Mouse (Mus musculus): ENCODE measurements around the gene H2al1e. TPM values are rescaled to one million over a fixed set of nuclear protein-coding genes. Genes with fewer than 3 reads are reported as not detected.
"Not testable (repeated sequence)": the region's sequence is repeated elsewhere in the genome, so short reads cannot be mapped to it uniquely, and the experiment has no call there.

H2al1e gene
- polyA plus RNA-seq, 1 experiment from 2014 or later: not detected

DNA sequence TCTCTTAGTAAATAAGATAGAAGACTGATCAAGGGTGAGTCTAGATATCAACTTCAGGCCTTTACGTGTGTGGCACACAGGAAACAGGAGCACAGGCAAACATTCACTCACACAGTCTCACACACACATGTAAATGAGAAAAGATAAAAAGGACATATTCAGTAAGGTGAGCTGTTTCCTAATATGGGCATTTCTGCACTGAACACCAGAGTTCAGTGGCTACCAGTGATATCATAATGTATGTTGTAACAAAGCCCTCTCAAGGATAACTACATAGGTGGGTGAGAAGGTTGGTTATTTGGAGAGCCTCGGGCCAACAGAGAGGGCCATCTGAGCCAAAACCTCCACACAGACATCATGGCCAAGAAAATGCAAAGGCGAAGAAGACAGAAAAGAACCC is 9.6 kb upstream of the H2al1e start, which contains the start of gene H2al1b:
Gene H2al1b, plus strand, starts transcription at position 301 of the 400 bp plus-strand sequence.
- H3K4me2 ChIP-seq (ENCODE audit: low read depth, low read length); H3K27me3 ChIP-seq (replicated peaks; ENCODE audit: control insufficient read depth, insufficient read depth, low read length); H3K4me3 ChIP-seq (ENCODE audit: low read length); H3K27ac ChIP-seq (ENCODE audit: low read length); H3K9ac ChIP-seq (ENCODE audit: low read depth, low read length); ATAC-seq; H3K36me3 ChIP-seq (ENCODE audit: control insufficient read depth, insufficient read depth, low read length); H3K4me1 ChIP-seq (ENCODE audit: control insufficient read depth, insufficient read depth, low read length); H3K9me3 ChIP-seq (ENCODE audit: control insufficient read depth, low read length): not testable (repeated sequence)
- 88% methylated on average over 1 of the region's 3 CpGs for WGBS

DNA sequence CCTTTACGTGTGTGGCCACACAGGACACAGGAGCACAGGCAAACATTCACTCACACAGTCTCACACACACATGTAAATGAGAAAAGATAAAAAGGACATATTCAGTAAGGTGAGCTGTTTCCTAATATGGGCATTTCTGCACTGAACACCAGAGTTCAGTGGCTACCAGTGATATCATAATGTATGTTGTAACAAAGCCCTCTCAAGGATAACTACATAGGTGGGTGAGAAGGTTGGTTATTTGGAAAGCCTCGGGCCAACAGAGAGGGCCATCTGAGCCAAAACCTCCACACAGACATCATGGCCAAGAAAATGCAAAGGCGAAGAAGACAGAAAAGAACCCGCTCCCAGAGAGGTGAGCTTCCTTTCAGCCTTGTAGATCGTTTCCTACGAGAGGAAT is 6.4 kb upstream of the H2al1e start, which contains the start of gene H2al1c:
Gene H2al1c, plus strand, starts transcription at position 301 of the 400 bp plus-strand sequence.
- not testable (repeated sequence) for H3K36me3 ChIP-seq (ENCODE audit: control insufficient read depth, insufficient read depth, low read length); H3K4me1 ChIP-seq (ENCODE audit: control insufficient read depth, insufficient read depth, low read length); H3K4me2 ChIP-seq (ENCODE audit: low read depth, low read length); ATAC-seq; H3K27me3 ChIP-seq (replicated peaks; ENCODE audit: control insufficient read depth, insufficient read depth, low read length); H3K27ac ChIP-seq (ENCODE audit: low read length); H3K9ac ChIP-seq (ENCODE audit: low read depth, low read length); H3K4me3 ChIP-seq (ENCODE audit: low read length); H3K9me3 ChIP-seq (ENCODE audit: control insufficient read depth, low read length)
- 100% methylated on average over 1 of the region's 6 CpGs for WGBS

DNA sequence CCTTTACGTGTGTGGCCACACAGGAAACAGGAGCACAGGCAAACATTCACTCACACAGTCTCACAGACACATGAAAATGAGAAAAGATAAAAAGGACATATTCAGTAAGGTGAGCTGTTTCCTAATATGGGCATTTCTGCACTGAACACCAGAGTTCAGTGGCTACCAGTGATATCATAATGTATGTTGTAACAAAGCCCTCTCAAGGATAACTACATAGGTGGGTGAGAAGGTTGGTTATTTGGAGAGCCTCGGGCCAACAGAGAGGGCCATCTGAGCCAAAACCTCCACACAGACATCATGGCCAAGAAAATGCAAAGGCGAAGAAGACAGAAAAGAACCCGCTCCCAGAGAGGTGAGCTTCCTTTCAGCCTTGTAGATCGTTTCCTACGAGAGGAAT is 3.2 kb upstream of the H2al1e start, which contains the start of gene H2al1d:
Gene H2al1d, plus strand, starts transcription at position 301 of the 400 bp plus-strand sequence.
- not testable (repeated sequence) for ATAC-seq; H3K4me2 ChIP-seq (ENCODE audit: low read depth, low read length); H3K36me3 ChIP-seq (ENCODE audit: control insufficient read depth, insufficient read depth, low read length); H3K9me3 ChIP-seq (ENCODE audit: control insufficient read depth, low read length); H3K27me3 ChIP-seq (replicated peaks; ENCODE audit: control insufficient read depth, insufficient read depth, low read length); H3K4me3 ChIP-seq (ENCODE audit: low read length); H3K27ac ChIP-seq (ENCODE audit: low read length); H3K4me1 ChIP-seq (ENCODE audit: control insufficient read depth, insufficient read depth, low read length); H3K9ac ChIP-seq (ENCODE audit: low read depth, low read length)
- no CpG with 5 or more reads among the region's 6 CpGs for WGBS

DNA sequence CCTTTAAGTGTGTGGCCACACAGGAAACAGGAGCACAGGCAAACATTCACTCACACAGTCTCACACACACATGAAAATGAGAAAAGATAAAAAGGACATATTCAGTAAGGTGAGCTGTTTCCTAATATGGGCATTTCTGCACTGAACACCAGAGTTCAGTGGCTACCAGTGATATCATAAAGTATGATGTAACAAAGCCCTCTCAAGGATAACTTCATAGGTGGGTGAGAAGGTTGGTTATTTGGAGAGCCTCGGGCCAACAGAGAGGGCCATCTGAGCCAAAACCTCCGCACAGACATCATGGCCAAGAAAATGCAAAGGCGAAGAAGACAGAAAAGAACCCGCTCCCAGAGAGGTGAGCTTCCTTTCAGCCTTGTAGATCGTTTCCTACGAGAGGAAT is 3.1 kb downstream of the H2al1e start, which contains the start of gene H2al1f:
Gene H2al1f, plus strand, starts transcription at position 301 of the 400 bp plus-strand sequence.
- H3K9ac ChIP-seq (ENCODE audit: low read depth, low read length); H3K9me3 ChIP-seq (ENCODE audit: control insufficient read depth, low read length); H3K4me1 ChIP-seq (ENCODE audit: control insufficient read depth, insufficient read depth, low read length); ATAC-seq; H3K36me3 ChIP-seq (ENCODE audit: control insufficient read depth, insufficient read depth, low read length); H3K4me2 ChIP-seq (ENCODE audit: low read depth, low read length); H3K4me3 ChIP-seq (ENCODE audit: low read length); H3K27ac ChIP-seq (ENCODE audit: low read length); H3K27me3 ChIP-seq (replicated peaks; ENCODE audit: control insufficient read depth, insufficient read depth, low read length): not testable (repeated sequence)
- WGBS: no CpG with 5 or more reads among the region's 6 CpGs

DNA sequence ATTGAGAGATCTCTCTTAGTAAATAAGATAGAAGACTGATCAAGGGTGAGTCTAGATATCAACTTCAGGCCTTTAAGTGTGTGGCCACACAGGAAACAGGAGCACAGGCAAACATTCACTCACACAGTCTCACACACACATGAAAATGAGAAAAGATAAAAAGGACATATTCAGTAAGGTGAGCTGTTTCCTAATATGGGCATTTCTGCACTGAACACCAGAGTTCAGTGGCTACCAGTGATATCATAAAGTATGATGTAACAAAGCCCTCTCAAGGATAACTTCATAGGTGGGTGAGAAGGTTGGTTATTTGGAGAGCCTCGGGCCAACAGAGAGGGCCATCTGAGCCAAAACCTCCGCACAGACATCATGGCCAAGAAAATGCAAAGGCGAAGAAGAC is 6.2 kb downstream of the H2al1e start, which contains the start of gene H2al1g:
Gene H2al1g, plus strand, starts transcription at position 301 of the 400 bp plus-strand sequence.
- not testable (repeated sequence) for H3K9me3 ChIP-seq (ENCODE audit: control insufficient read depth, low read length); H3K4me3 ChIP-seq (ENCODE audit: low read length); H3K4me1 ChIP-seq (ENCODE audit: control insufficient read depth, insufficient read depth, low read length); ATAC-seq; H3K36me3 ChIP-seq (ENCODE audit: control insufficient read depth, insufficient read depth, low read length); H3K27ac ChIP-seq (ENCODE audit: low read length); H3K27me3 ChIP-seq (replicated peaks; ENCODE audit: control insufficient read depth, insufficient read depth, low read length); H3K4me2 ChIP-seq (ENCODE audit: low read depth, low read length); H3K9ac ChIP-seq (ENCODE audit: low read depth, low read length)
- no CpG with 5 or more reads among the region's 3 CpGs for WGBS

DNA sequence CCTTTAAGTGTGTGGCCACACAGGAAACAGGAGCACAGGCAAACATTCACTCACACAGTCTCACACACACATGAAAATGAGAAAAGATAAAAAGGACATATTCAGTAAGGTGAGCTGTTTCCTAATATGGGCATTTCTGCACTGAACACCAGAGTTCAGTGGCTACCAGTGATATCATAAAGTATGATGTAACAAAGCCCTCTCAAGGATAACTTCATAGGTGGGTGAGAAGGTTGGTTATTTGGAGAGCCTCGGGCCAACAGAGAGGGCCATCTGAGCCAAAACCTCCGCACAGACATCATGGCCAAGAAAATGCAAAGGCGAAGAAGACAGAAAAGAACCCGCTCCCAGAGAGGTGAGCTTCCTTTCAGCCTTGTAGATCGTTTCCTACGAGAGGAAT is 9.5 kb downstream of the H2al1e start, which contains the start of gene H2al1h:
Gene H2al1h, plus strand, starts transcription at position 301 of the 400 bp plus-strand sequence.
- no CpG with 5 or more reads among the region's 6 CpGs for whole genome bisulfite sequencing
- ATAC-seq; H3K27ac ChIP-seq (ENCODE audit: low read length); H3K4me3 ChIP-seq (ENCODE audit: low read length); H3K9me3 ChIP-seq (ENCODE audit: control insufficient read depth, low read length); H3K36me3 ChIP-seq (ENCODE audit: control insufficient read depth, insufficient read depth, low read length); H3K9ac ChIP-seq (ENCODE audit: low read depth, low read length); H3K4me1 ChIP-seq (ENCODE audit: control insufficient read depth, insufficient read depth, low read length); H3K4me2 ChIP-seq (ENCODE audit: low read depth, low read length); H3K27me3 ChIP-seq (replicated peaks; ENCODE audit: control insufficient read depth, insufficient read depth, low read length): not testable (repeated sequence)

DNA sequence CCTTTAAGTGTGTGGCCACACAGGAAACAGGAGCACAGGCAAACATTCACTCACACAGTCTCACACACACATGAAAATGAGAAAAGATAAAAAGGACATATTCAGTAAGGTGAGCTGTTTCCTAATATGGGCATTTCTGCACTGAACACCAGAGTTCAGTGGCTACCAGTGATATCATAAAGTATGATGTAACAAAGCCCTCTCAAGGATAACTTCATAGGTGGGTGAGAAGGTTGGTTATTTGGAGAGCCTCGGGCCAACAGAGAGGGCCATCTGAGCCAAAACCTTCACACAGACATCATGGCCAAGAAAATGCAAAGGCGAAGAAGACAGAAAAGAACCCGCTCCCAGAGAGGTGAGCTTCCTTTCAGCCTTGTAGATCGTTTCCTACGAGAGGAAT is 12.6 kb downstream of the H2al1e start, which contains the start of gene H2al1i:
Gene H2al1i, plus strand, starts transcription at position 301 of the 400 bp plus-strand sequence.
- WGBS: 70% methylated on average over 2 of the region's 5 CpGs
- not testable (repeated sequence) for H3K27ac ChIP-seq (ENCODE audit: low read length); H3K9ac ChIP-seq (ENCODE audit: low read depth, low read length); H3K4me2 ChIP-seq (ENCODE audit: low read depth, low read length); ATAC-seq; H3K4me1 ChIP-seq (ENCODE audit: control insufficient read depth, insufficient read depth, low read length); H3K27me3 ChIP-seq (replicated peaks; ENCODE audit: control insufficient read depth, insufficient read depth, low read length); H3K4me3 ChIP-seq (ENCODE audit: low read length); H3K9me3 ChIP-seq (ENCODE audit: control insufficient read depth, low read length); H3K36me3 ChIP-seq (ENCODE audit: control insufficient read depth, insufficient read depth, low read length)

DNA sequence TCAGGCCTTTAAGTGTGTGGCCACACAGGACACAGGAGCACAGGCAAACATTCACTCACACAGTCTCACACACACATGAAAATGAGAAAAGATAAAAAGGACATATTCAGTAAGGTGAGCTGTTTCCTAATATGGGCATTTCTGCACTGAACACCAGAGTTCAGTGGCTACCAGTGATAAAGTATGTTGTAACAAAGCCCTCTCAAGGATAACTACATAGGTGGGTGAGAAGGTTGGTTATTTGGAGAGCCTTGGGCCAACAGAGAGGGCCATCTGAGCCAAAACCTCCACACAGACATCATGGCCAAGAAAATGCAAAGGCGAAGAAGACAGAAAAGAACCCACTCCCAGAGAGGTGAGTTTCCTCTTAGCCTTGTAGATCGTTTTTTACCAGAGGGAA is 15.8 kb downstream of the H2al1e start, which contains the start of gene H2al1j:
Gene H2al1j, plus strand, starts transcription at position 301 of the 400 bp plus-strand sequence.
- not testable (repeated sequence) for H3K4me2 ChIP-seq (ENCODE audit: low read depth, low read length); H3K9ac ChIP-seq (ENCODE audit: low read depth, low read length); H3K4me1 ChIP-seq (ENCODE audit: control insufficient read depth, insufficient read depth, low read length); H3K36me3 ChIP-seq (ENCODE audit: control insufficient read depth, insufficient read depth, low read length); H3K9me3 ChIP-seq (ENCODE audit: control insufficient read depth, low read length); ATAC-seq; H3K27ac ChIP-seq (ENCODE audit: low read length); H3K4me3 ChIP-seq (ENCODE audit: low read length); H3K27me3 ChIP-seq (replicated peaks; ENCODE audit: control insufficient read depth, insufficient read depth, low read length)
- WGBS: 91% methylated on average over 2 of the region's 2 CpGs

DNA sequence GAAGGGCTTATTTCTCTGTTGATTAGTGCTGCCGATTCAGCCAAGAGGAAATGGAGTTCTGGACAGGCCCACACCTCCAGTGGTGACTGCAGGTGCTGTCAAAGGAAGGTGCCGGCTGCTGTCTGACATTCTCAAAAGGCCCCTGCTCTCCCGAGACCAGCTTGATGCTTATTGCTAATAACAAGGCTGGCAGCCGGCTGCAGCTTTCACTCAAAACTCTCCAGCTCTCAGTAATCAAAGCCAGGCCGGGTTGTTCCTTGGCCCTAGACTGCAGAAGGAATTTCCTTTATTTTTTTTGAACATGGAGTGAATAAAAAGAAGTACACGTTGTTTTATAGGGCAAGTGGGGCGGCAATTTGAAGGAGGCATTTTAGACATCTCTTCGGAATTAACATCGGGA is 34.0 kb downstream of the H2al1e start:
- ATAC-seq: no peak
- Histone ChIP-seq H3K9ac (ENCODE audit: low read depth, low read length) (no peak overlapping the region), H3K27ac (ENCODE audit: low read length) (no peak overlapping the region), H3K36me3 (ENCODE audit: control insufficient read depth, insufficient read depth, low read length) (no peaks in the 10 kb centered on the region), H3K27me3 (replicated peaks; ENCODE audit: control insufficient read depth, insufficient read depth, low read length) (peaks cover 2% of the 10 kb centered on the region; the same call in 1 of the 2 replicates), H3K4me1 (ENCODE audit: control insufficient read depth, insufficient read depth, low read length) (no peaks in the 10 kb centered on the region), H3K9me3 (ENCODE audit: control insufficient read depth, low read length) (no peaks in the 10 kb centered on the region), H3K4me2 (ENCODE audit: low read depth, low read length) (no peak overlapping the region), H3K4me3 (ENCODE audit: low read length) (no peak overlapping the region)
- WGBS: 65% methylated on average over 9 of the region's 9 CpGs

DNA sequence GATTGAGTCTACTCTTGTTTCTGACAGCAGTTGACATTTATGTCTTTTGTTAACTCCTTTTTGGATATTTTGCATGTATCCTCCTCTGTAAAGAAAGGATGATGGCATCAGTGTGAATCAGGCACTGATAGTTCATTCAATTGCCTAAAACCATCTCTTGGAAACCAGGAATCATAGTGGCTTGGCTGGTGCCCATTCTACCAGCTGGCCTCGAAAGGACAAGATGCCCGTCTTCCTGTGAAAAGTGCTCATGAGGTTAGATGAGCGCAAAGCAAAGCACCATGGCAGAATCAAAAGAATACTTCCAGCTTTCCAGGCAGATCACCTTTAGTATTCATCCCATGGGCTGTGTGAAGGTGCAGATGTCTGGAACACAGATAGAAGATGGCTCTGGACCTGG is 35.0 kb downstream of the H2al1e start:
- Histone ChIP-seq H3K4me2 (ENCODE audit: low read depth, low read length) (no peak overlapping the region), H3K27ac (ENCODE audit: low read length) (no peak overlapping the region), H3K9ac (ENCODE audit: low read depth, low read length) (no peak overlapping the region), H3K9me3 (ENCODE audit: control insufficient read depth, low read length) (no peaks in the 10 kb centered on the region), H3K27me3 (replicated peaks; ENCODE audit: control insufficient read depth, insufficient read depth, low read length) (peaks cover 2% of the 10 kb centered on the region; the same call in 1 of the 2 replicates), H3K4me1 (ENCODE audit: control insufficient read depth, insufficient read depth, low read length) (no peaks in the 10 kb centered on the region), H3K36me3 (ENCODE audit: control insufficient read depth, insufficient read depth, low read length) (no peaks in the 10 kb centered on the region), H3K4me3 (ENCODE audit: low read length) (no peak overlapping the region)
- ATAC-seq: no peak
- 94% methylated on average over 3 of the region's 3 CpGs for WGBS

All from intestine, embryonic 16.5 days (tissue).